Mouse (Mus musculus) ES-E14 (cell line): ENCODE measurements around the gene Spata17. TPM values are rescaled to one million over a fixed set of nuclear protein-coding genes. Genes with fewer than 3 reads are reported as not detected.

Experiments
- DNase-seq: peaks from one replicate; pipeline ENCODE4 v3.0.0-alpha.2; 2013; ENCODE audit warnings: low read depth, low spot score
- H3K27ac ChIP-seq: 2 replicates; pipeline ENCODE4 v1.5.1; 2012; ENCODE audit warnings: low read depth, mild to moderate bottlenecking, low read length, moderate library complexity, mixed read lengths; ENCODE audit not compliant: poor library complexity, insufficient read depth, severe bottlenecking
- H3K36me3 ChIP-seq: 2 replicates; pipeline ENCODE4 v1.6.1; 2012; ENCODE audit warnings: mild to moderate bottlenecking, low read length, moderate library complexity, mixed read lengths; ENCODE audit not compliant: control insufficient read depth, poor library complexity, insufficient read depth, severe bottlenecking
- H3K4me1 ChIP-seq, 2 experiments: fragments of 150-350 bp in 1 of 2; sonication (generic) in 1 of 2; 2 replicates each; pipeline ENCODE4 v1.6.1; 2012; ENCODE audit warnings: low read length in 2 of 2, mild to moderate bottlenecking in 1 of 2, mixed read lengths in 1 of 2; ENCODE audit not compliant: control insufficient read depth in 2 of 2, insufficient read depth in 2 of 2, poor library complexity in 1 of 2
- H3K4me3 ChIP-seq, 2 experiments: fragments of 150-350 bp in 1 of 2; sonication (generic) in 1 of 2; 2 replicates each; pipeline ENCODE4 v1.5.1; 2012; ENCODE audit warnings: low read length in 2 of 2, low read depth in 1 of 2, mild to moderate bottlenecking in 1 of 2, mixed read lengths in 1 of 2; ENCODE audit not compliant: insufficient read depth in 1 of 2, poor library complexity in 1 of 2, severe bottlenecking in 1 of 2
- H3K9ac ChIP-seq: 2 replicates; pipeline ENCODE4 v1.6.1; 2012; ENCODE audit warnings: low read depth, mild to moderate bottlenecking, low read length, mixed read lengths; ENCODE audit not compliant: poor library complexity, insufficient read depth, severe bottlenecking
- H3K9me3 ChIP-seq: fragments of 150-350 bp; sonication (generic); 2 replicates; pipeline ENCODE4 v1.6.1; 2012; ENCODE audit warnings: low read depth, mild to moderate bottlenecking, low read length; ENCODE audit not compliant: control insufficient read depth, insufficient read depth
- CHD2 ChIP-seq: IDR thresholded peaks from 2 replicates; pipeline ENCODE4 v1.6.1; 2014; ENCODE audit warnings: mild to moderate bottlenecking, low read depth, low read length, inconsistent platforms
- HCFC1 ChIP-seq: IDR thresholded peaks from 2 replicates; pipeline ENCODE4 v1.6.1; 2012; ENCODE audit warnings: low read length, inconsistent platforms, borderline replicate concordance; ENCODE audit not compliant: insufficient read depth
- MAFK ChIP-seq: IDR thresholded peaks from 2 replicates; pipeline ENCODE4 v1.6.1; 2014; ENCODE audit warnings: mild to moderate bottlenecking, low read depth, low read length, inconsistent platforms; ENCODE audit not compliant: insufficient read depth
- ZC3H11A ChIP-seq: IDR thresholded peaks from 2 replicates; pipeline ENCODE4 v1.6.1; 2012; ENCODE audit warnings: low read depth, mild to moderate bottlenecking, inconsistent platforms, low read length, borderline replicate concordance
- ZNF384 ChIP-seq: IDR thresholded peaks from 2 replicates; pipeline ENCODE4 v1.6.1; 2012; ENCODE audit warnings: low read depth, low read length, inconsistent platforms
- in situ Hi-C, 2 experiments: fragments of 600-800 bp; cut with MboI; formaldehyde crosslinking; loops; one replicate each; pipeline ENCODE4 v1.15.1; 2025; ENCODE audit warnings: low sequenced_read_pairs in 2 of 2, inconsistent platforms in 1 of 2; ENCODE audit not compliant: unreplicated experiment in 2 of 2
- total RNA-seq: library from RNA; depleted of rRNA; stranded (reverse); fragments of 300-350 nt; gene quantifications from 2 replicates; pipeline ENCODE4 v1.2.3, GENCODE M21; 2012

The Spata17 gene
- total RNA-seq, 1 experiment, result 0.36 TPM

DNA sequence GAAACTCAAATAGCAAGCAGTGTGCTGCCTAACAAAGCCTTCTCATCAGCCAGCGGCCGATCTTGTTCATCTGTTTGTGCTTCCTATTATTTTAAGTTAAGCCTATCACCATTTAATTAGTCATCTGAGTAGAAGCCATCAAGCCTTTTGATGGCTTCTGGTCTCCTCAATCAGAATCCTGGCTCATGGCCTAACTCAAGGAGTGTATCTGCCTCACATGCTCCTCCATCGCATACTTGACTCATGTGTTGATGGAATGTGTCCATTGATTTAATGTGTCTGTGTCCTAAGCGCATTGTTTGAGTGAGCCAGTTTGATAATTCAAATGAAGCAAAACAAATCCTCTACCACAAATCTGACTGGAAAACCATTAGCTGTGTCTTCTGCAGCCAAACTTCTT is 113.1 kb downstream of the Spata17 start:
- in situ Hi-C loops, result no loop called here
- no peak for DNase-seq

DNA sequence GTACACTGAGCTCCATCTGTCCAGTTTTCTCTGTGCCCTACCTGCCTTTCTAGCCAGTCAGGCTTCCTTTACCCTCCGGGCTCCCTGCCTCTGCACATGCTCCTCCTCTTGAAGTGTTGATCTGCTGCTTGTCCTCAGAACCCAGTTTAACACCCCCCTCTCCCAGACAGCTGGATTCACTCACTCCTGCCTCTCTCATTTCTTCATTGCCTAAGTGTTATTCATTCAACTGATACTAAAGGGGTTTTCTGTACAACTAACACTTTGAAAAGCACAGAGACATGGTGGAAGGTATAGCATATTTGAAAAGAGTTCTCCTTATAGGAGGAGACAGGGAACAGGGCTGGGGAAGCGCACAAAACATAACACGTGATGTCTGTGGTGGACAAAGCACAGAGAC is 114.1 kb downstream of the Spata17 start:
- Histone ChIP-seq H3K9ac (no peak overlapping the region), H3K4me1 (no peaks in the 10 kb centered on the region), H3K9me3 (no peaks in the 10 kb centered on the region), H3K27ac (no peak overlapping the region), H3K36me3 (no peaks in the 10 kb centered on the region), H3K4me3 (no peak overlapping the region)
- in situ Hi-C loops, result no loop called here
- no peak for TF ChIP-seq CHD2
- TF ChIP-seq ZNF384, result no peak
- no peak for TF ChIP-seq ZC3H11A
- no peak for TF ChIP-seq MAFK
- no peak for DNase-seq

More for the DNA sequence above, 113.1 kb downstream of the Spata17 start:
- Histone ChIP-seq H3K36me3 (no peaks in the 10 kb centered on the region), H3K9ac (no peak overlapping the region), H3K27ac (no peak overlapping the region), H3K4me1 (no peaks in the 10 kb centered on the region), H3K4me3 (no peak overlapping the region), H3K9me3 (no peaks in the 10 kb centered on the region)
- no peak for TF ChIP-seq HCFC1
- no peak for TF ChIP-seq ZNF384
- TF ChIP-seq CHD2, result no peak
- no peak for TF ChIP-seq MAFK
- no peak for TF ChIP-seq ZC3H11A

DNA sequence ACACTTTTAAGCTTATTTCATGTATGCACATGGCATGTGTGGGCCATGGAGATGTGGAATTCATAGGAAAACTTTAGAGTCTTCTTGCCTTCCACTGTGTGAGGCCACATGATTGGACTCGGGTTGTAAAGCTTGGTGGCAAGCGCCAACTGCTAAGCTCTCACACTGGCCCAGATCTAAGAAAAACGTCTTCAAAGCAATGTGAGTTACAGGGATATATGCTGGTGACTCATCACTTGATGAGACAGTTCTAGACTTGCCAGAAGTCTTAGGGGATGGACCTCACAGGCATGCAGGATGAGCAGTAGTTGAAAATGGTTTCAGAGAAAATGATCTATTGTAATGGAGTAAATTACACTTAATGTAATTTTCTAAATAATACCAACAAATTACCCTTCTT is 114.6 kb downstream of the Spata17 start:
- H3K4me1 ChIP-seq, result no peaks in the 10 kb centered on the region
- no peaks in the 10 kb centered on the region for H3K36me3 ChIP-seq
- H3K9me3 ChIP-seq, result no peaks in the 10 kb centered on the region
- no peak overlapping the region for H3K9ac ChIP-seq
- H3K4me3 ChIP-seq, result no peak overlapping the region
- H3K27ac ChIP-seq, result no peak overlapping the region
- DNase-seq, result no peak
- in situ Hi-C loops, result no loop called here
- TF ChIP-seq CHD2 (no peak), ZC3H11A (no peak), ZNF384 (no peak), HCFC1 (no peak), MAFK (no peak)

DNA sequence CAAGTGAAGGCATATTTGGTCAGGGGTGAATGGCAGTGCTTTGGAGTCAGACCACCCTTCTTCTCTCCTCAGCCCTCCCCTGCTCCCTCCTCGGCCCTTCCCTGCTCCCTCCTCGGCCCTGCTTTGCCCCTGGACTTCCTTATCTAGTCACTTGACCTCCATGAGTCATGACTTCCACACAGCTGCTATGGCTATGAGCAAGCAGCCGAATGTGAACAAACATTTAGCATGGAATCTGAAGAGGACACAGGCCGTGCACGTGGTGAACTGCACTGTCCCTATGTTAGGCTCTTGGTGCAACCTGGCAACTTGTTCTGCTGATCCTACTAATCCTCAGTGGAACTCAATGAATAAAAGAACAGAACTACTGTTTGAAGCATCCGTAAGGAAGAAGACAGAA is 117.0 kb downstream of the Spata17 start:
- H3K4me3 ChIP-seq, result no peak overlapping the region
- in situ Hi-C loops, result no loop called here

DNA sequence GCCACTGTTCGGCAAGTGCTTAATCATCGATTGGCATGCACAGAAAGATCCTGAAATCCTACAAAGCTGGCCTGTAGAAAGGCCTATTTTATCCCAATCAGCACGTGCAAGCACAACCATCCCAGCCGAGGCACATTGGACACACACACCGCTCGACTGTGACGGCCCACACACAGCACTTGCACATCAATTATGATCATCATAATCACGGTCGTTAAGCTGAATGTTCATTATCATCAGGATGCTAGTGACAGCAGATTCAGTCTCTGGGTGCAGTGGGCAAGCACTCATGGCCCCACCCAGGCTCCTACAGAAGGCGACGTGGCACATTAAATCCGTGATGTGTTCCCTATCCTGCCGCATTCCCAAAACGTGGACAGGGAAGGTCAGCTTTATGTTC is 122.7 kb downstream of the Spata17 start:
- Histone ChIP-seq H3K9ac (no peak overlapping the region), H3K36me3 (no peaks in the 10 kb centered on the region), H3K27ac (no peak overlapping the region), H3K4me3 (no peak overlapping the region), H3K9me3 (no peaks in the 10 kb centered on the region), H3K4me1 (no peaks in the 10 kb centered on the region)
- in situ Hi-C loops, result no loop called here
- TF ChIP-seq MAFK (no peak), ZC3H11A (no peak), CHD2 (no peak), ZNF384 (no peak), HCFC1 (no peak)
- DNase-seq, result no peak

More for the DNA sequence above, 117.0 kb downstream of the Spata17 start:
- Histone ChIP-seq H3K36me3 (no peaks in the 10 kb centered on the region), H3K9me3 (no peaks in the 10 kb centered on the region), H3K9ac (no peak overlapping the region), H3K27ac (no peak overlapping the region), H3K4me1 (no peaks in the 10 kb centered on the region)
- TF ChIP-seq MAFK, result no peak
- TF ChIP-seq ZNF384, result no peak
- no peak for TF ChIP-seq HCFC1
- no peak for TF ChIP-seq CHD2
- TF ChIP-seq ZC3H11A, result no peak
- no peak for DNase-seq
